Mouse (Mus musculus) spleen, postnatal 0 days (tissue): ENCODE data around the gene Kifc1. TPM values are rescaled to one million over a fixed set of nuclear protein-coding genes. Genes with fewer than 3 reads are reported as not detected.

ENCODE experiments used
- polyA plus RNA-seq: library from polyadenylated mRNA; unstranded; fragments of >200 nt; fragmentation: Nextera tagmentation; extraction: Ambion mirVana; gene quantifications from 2 replicates; pipeline ENCODE4 v1.2.1, GENCODE M21; 2015

Kifc1 gene
- polyA plus RNA-seq, result 7.4 and 8.4 TPM in 2 replicates

DNA sequence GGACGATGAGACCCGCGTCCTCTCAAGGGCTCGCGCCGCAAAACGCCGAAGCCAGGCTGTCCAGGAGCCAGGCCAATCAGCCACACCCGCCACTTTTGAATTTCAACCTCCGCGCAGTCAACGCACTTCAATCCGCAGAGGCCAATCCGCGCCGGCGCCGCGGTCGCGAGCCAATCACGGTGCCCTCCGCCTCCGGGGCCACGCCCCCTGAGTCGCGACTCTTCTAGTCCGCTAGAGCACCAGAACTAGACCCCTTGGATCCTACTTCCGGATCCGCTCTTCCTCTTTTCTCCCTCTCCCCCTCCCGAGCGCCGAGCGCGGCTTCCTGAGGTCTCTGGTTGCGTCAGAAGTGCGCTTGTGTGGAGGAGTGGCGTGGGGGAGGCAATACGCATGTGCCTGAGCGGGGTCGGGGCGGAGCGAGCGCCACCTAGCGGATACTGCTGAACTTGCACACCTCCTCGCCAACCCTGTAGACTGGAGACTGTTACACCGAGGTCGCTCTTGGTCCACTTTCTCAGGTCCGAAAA lies at the start of gene Kifc1:
Gene Kifc1, minus strand, starts transcription at position 129 of the 527 bp plus-strand sequence.

DNA sequence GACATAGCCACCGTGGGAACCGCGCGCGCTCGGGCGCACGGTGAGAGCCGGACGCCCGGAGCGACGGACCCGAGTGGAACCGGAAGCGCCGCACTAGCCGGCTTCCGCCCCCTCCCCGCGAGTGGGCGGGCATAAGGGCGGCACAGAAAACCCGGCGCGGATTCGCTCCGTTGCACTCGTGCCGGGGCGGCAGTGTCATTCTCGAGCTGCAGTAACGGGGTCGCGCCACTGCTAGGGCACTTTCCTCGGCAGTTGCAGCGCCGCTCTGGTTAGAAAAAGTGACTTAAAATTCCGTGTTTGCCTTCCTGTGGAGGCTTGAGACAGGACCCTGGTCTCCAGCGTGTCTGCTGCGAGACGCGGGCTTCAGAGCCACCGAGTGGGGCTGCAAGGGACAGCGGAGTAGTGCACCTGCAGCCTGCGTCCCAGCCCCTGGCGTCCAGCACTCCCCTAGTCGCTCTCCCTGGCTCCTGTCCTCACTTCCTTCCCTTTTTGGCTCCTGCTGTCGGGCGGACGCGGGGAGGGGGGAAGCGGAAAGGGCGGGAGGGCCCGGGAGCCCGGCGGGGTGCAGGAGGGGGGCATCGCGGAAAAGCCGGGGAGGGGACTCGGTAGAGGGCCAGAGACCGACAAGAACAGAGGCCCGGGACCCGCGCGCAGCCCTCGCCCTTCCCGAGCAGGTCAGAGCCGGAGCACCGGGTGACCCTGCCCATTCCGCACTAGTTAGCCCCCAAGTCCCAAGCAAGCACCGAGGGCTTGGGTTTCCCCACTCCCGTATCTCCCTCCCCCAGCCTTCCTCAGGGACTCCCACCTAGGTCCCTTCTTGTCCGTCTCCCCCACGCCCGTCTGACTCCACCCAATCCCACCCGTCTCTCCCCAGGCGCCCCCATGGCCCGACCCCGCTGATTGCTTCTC lies 39.2 kb upstream of the Kifc1 start, which contains the start of gene Rgl2:
Gene Rgl2, plus strand, starts transcription at position 173 of the 909 bp plus-strand sequence.

DNA sequence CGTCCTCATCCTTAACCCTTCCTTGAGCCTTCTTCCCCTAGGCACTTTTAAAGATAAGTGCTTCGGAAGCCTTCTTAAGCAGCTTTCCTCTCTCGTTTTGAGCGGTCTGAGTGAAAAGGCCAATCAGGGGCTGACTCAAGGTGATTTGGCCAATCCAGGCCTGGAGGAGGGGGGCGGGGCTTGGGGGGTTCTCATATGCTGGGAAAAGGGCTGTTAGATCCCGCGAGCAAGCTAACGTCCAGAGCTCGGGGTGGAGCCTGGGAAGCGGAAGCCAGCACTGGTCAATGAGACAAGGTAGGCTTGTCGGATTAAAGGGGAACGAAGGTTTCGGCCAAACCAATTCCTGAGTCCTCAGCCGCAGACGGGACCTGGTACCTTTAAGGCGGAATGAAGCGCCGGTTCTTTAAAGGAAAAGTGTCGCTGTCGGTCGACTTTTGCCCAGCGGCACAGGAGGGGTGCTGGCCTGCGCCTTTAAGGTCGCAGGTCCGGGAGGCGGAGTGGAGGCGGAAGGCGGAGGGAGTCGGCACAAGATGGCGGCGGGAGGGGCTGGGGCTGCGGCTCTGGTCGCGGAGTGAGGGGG lies 25.3 kb upstream of the Kifc1 start, which contains the start of the genes Tapbp and Zbtb22:
Gene Tapbp, plus strand, starts transcription at position 229 of the 580 bp plus-strand sequence.
Gene Zbtb22, plus strand, starts transcription at position 234 of the 580 bp plus-strand sequence.

DNA sequence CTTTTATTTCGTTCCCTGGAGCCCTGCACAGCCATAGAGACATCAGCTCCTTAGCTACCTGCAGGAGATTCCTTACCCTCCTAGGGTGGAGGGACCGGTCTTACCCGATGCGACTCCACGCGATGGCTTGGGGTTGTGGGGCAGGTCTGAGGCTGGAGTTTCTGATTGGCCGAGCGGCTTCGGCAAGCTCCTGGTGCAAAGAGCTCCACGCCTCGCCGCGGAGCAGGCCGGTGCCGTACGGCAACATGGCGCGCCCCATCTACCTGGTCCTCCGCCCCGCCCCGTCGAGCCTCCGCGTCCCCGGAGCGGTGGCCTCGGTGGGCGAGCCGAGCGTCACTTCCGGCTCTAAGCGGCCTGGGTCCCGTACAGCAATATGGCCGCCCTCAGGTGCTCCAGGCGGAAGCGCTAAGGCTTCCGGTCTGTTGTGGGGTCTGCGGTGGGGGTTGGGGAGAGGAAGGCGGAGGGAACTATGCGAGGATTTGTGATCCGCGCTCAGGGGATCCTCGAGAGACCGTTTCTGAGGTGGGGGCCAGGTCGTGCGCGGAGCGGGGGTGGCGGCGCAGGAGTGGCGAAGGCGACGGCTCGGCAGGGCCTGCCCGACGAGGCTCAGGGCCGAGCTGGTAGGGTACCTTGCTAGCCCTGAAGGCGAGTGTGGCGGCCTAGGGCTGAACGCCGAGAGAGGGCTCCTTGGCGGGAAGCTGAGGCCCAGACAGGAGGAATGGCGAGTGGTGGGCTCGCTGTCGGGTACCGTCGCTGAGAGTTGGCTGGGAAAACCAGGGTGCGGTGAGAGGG lies 18.8 kb upstream of the Kifc1 start, which contains the start of gene Daxx:
Gene Daxx, plus strand, starts transcription at position 338 of the 792 bp plus-strand sequence.

DNA sequence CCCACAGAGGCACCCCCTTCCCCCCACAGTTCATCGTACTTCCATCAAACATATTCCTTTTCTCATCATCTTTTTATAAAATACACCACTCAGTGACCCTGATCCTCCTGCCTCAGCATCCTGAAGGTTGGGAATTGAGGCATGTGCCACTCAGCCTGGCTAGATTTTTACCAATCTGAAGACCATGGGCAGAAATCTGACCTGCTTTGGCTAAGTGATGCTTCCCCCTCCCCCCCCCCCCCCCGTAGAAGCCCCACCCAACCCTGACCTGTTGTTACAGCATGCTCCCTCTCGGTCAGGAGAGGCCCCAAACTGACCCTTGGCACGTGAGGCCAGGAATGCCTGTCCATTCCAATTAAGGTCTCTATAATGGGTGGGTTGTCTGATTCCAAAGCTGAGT lies 14.4 kb upstream of the Kifc1 start, which contains the start of gene Platr17:
Gene Platr17, plus strand, starts transcription at position 301 of the 400 bp plus-strand sequence.

DNA sequence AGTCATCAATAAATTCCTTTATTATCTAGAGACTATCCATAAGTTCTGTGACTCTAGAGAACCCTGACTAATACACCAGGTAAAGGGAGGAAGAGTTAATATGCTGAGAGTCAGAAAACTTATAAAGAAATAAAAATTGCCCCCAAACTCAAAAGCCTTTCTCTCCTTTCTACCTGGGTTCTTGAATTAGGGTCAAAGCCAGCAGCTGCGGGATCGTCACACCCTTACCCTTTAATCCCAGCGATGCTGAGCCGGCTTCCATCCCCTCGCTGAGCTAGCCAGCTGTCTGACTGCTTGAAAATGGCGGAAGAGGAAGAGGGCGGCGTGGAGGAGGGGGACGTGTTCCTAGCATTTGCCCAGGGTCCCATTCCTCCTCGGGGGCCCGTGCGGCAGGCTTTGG lies 16.9 kb downstream of the Kifc1 start, which contains the start of gene Gm7029:
Gene Gm7029, plus strand, starts transcription at position 301 of the 400 bp plus-strand sequence.

DNA sequence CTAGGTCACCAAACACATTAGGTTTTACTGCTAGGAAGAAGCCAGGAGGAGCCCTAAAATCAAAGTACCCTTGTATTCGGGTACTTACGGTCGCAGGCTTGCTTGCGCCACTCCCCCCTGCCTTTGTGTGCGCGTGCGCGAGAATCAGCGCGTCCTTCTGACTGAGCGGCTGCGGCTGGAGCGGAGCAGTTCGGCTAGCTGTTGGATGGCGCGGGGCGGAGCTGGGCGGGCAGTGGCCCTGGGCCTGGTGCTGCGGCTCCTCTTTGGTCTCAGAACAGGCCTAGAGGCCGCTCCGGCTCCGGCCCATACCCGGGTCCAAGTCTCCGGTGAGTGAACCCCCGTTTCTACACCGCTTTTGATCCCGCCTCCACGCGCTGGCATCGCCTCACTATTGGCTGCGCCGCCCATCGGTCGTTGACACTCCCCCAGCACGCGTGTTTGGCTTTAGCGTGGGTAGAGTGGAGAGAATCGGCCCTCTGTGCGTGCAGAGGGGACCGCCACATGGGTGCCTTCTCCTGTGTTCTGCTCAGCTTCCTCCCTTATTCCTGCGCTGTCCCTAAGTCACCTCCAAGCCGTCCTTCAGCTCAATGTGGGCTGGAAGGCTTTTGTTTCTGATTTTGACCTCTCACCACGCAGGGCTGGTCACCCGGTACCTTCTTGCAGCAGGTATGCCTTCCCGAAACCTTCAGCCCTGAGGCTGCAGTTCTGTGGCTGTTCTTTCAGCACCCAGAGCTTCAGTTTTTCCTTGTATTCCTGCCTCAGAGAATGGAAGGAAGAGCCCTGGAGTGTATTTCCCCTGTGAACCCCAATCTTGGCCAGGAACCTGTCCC lies 47.3 kb downstream of the Kifc1 start, which contains the start of gene Cd320:
Gene Cd320, plus strand, starts transcription at position 126 of the 830 bp plus-strand sequence.

Other genes starting within 250 kb of the Kifc1 start
- 201 and 207 TPM in 2 replicates for gene Hnrnpm, start 203.8 kb downstream of the Kifc1 start, polyA plus RNA-seq
- gene March2, start 172.0 kb downstream of the Kifc1 start, polyA plus RNA-seq, result 242 and 248 TPM in 2 replicates
- gene Rab11b, start 130.1 kb downstream of the Kifc1 start, polyA plus RNA-seq, result 138 and 157 TPM in 2 replicates
- 37.2 and 37.6 TPM in 2 replicates for gene Angptl4, start 108.8 kb downstream of the Kifc1 start, polyA plus RNA-seq
- gene Kank3, start 80.1 kb downstream of the Kifc1 start, polyA plus RNA-seq, result 27.7 and 41.7 TPM in 2 replicates
- gene Rps28, start 66.1 kb downstream of the Kifc1 start, polyA plus RNA-seq, result 1,075 and 1,076 TPM in 2 replicates
- gene Ndufa7, start 66.1 kb downstream of the Kifc1 start, polyA plus RNA-seq, result 294 and 300 TPM in 2 replicates
- 14.3 and 19.1 TPM in 2 replicates for gene Cd320, start 47.6 kb downstream of the Kifc1 start, polyA plus RNA-seq
- gene Gm7029, start 16.8 kb downstream of the Kifc1 start, polyA plus RNA-seq, result not detected in 2 replicates
- 0.77 and 1.2 TPM in 2 replicates for gene Platr17, start 14.5 kb upstream of the Kifc1 start, polyA plus RNA-seq
- gene Daxx, start 18.8 kb upstream of the Kifc1 start, polyA plus RNA-seq, result 27.0 and 29.1 TPM in 2 replicates
- 70.3 and 83.6 TPM in 2 replicates for gene Tapbp, start 25.2 kb upstream of the Kifc1 start, polyA plus RNA-seq
- 11.8 and 12.6 TPM in 2 replicates for gene Zbtb22, start 25.2 kb upstream of the Kifc1 start, polyA plus RNA-seq
- gene Rgl2, start 38.9 kb upstream of the Kifc1 start, polyA plus RNA-seq, result 16.8 and 22.9 TPM in 2 replicates
- gene Pfdn6, start 49.7 kb upstream of the Kifc1 start, polyA plus RNA-seq, result 147 and 152 TPM in 2 replicates
- 20.6 and 20.9 TPM in 2 replicates for gene Wdr46, start 50.0 kb upstream of the Kifc1 start, polyA plus RNA-seq
- gene B3galt4, start 60.8 kb upstream of the Kifc1 start, polyA plus RNA-seq, result 3.7 and 4.2 TPM in 2 replicates
- gene Vps52, start 65.2 kb upstream of the Kifc1 start, polyA plus RNA-seq, result 25.5 and 27.2 TPM in 2 replicates
- 2,156 and 2,219 TPM in 2 replicates for gene Rps18, start 65.3 kb upstream of the Kifc1 start, polyA plus RNA-seq
- 186 and 228 TPM in 2 replicates for gene H2-K1, start 109.7 kb upstream of the Kifc1 start, polyA plus RNA-seq
- gene Ring1, start 134.0 kb upstream of the Kifc1 start, polyA plus RNA-seq, result 8.9 and 11.6 TPM in 2 replicates
- 36.1 and 46.0 TPM in 2 replicates for gene H2-Ke6, start 137.4 kb upstream of the Kifc1 start, polyA plus RNA-seq
- gene Slc39a7, start 141.0 kb upstream of the Kifc1 start, polyA plus RNA-seq, result 58.1 and 68.4 TPM in 2 replicates
- gene Rxrb, start 141.2 kb upstream of the Kifc1 start, polyA plus RNA-seq, result 26.4 and 30.3 TPM in 2 replicates
- gene Col11a2, start 148.8 kb upstream of the Kifc1 start, polyA plus RNA-seq, result 0.32 and 0.93 TPM in 2 replicates
- gene H2-Oa, start 201.7 kb upstream of the Kifc1 start, polyA plus RNA-seq, result 2.5 and 4.4 TPM in 2 replicates
- gene H2-DMa, start 228.9 kb upstream of the Kifc1 start, polyA plus RNA-seq, result 19.0 and 25.7 TPM in 2 replicates
- 56.4 and 65.3 TPM in 2 replicates for gene Brd2, start 232.0 kb upstream of the Kifc1 start, polyA plus RNA-seq